15 mouse cellular contexts compared by ENCODE assay signal in genomic region chr7:137300169-137300568, GRCm38 (mm10). TPM values are rescaled to one million over a fixed set of nuclear protein-coding genes. Genes with fewer than 3 reads are reported as not detected.
DNase-seq lines count a peak whose midpoint lies in the region; ATAC-seq lines count a peak whose summit lies in the region.
"Had no signal": no experiment of that assay in that cellular context is flagged by ENCODE, and none has a peak within 500 bp of the region (broad histone marks: within the 10 kb centered on the region; RNA-seq: fewer than 3 reads in every experiment).

No protein-coding gene starts in this region.

- H3K9me3 ChIP-seq in midbrain, embryonic 13.5 days: no peaks in the 10 kb centered on the region

- peak overlapping the region; percentile 17; the same call in 1 of the 2 replicates for H3K4me3 ChIP-seq in brown adipose tissue, adult 24 weeks (ENCODE audit: insufficient read depth, low read depth, low read length)
- no peak overlapping the region for H3K4me3 ChIP-seq in midbrain, embryonic 13.5 days (replicated peaks)

- DNase-seq in gastrocnemius, postnatal 14 days: peak; percentile 45
- no peak for DNase-seq in gastrocnemius, postnatal 36 days
- DNase-seq in heart, postnatal 25 days (ENCODE audit: low spot score): peak; percentile 31
- no peak for DNase-seq in cerebellum, adult 8-10 months
- no peak for DNase-seq in cerebellum, postnatal 25 days
- DNase-seq in kidney, postnatal 10 days: no peak
- DNase-seq: B cell, adult 2 months; cerebellum, postnatal 36 days; forebrain, postnatal 0 days; kidney, postnatal 4 days; lung, embryonic 14.5 days; thymus, postnatal 14 days had no signal

- 50% methylated on average over 11 of the region's 11 CpGs for WGBS in midbrain, embryonic 13.5 days

- H3K36me3 ChIP-seq in midbrain, embryonic 13.5 days: peaks cover 3% of the 10 kb centered on the region; the same call in 1 of the 2 replicates

- intact Hi-C loops in gastrocnemius, postnatal 14 days (cut with DNase I; ENCODE audit: low total_unique reads): no loop called here
- intact Hi-C loops in gastrocnemius, postnatal 36 days (cut with DNase I): no loop called here
- intact Hi-C loops in heart, postnatal 25 days (cut with DNase I): no loop called here

- H3K4me1 ChIP-seq in brown adipose tissue, adult 24 weeks (ENCODE audit: control insufficient read depth, insufficient read depth, insufficient read length, low read length): peaks cover 31% of the 10 kb centered on the region
- H3K4me1 ChIP-seq in midbrain, embryonic 13.5 days (replicated peaks): peaks cover 95% of the 10 kb centered on the region

- no peak for ATAC-seq in midbrain, embryonic 13.5 days
- ATAC-seq: forebrain, postnatal 0 days had no signal

- H3K27ac ChIP-seq in brown adipose tissue, adult 24 weeks (replicated peaks; ENCODE audit: low read depth, low read length): peak overlapping the region; percentile 84
- 0 out of 2 replicates have a peak overlapping the region, but pooled peaks have one; percentile 2 for H3K27ac ChIP-seq in midbrain, embryonic 13.5 days

- peak overlapping the region; percentile 59 for H3K4me2 ChIP-seq in midbrain, embryonic 13.5 days (replicated peaks)
- H3K4me2 ChIP-seq: lung, embryonic 14.5 days had no signal

- H3K9ac ChIP-seq in midbrain, embryonic 13.5 days (replicated peaks): peak overlapping the region; percentile 15
- H3K9ac ChIP-seq: forebrain, postnatal 0 days; lung, embryonic 14.5 days had no signal

- peaks cover 17% of the 10 kb centered on the region for H3K27me3 ChIP-seq in midbrain, embryonic 13.5 days

RNA-seq across cellular contexts. Expression of gene Ebf3, which starts 14.1 kb away (rescaled TPM):
- 10 to 100 TPM in 1 of 2 experiments, 1 to 10 TPM in 1; 9.6 to 12.4 TPM for total RNA-seq in gastrocnemius, postnatal 14 days (2021)
- total RNA-seq in gastrocnemius, postnatal 36 days (2021): 1 to 10 TPM; 7.1 to 7.6 TPM
- 28.5 and 35.3 TPM in 2 replicates for polyA plus RNA-seq in brown adipose tissue, adult 24 weeks (2012; ENCODE audit: insufficient read depth, insufficient read length, missing spikeins)
- total RNA-seq in heart, postnatal 25 days (2021): 10 to 100 TPM in 1 of 2 experiments, 1 to 10 TPM in 1; 8.9 to 10.9 TPM
- 18.1 and 18.2 TPM in 2 replicates for polyA plus RNA-seq in midbrain, embryonic 13.5 days (2015; fragmentation: Nextera tagmentation; extraction: Ambion mirVana)
- total RNA-seq: hematopoietic stem cell, adult 5-6 weeks had no signal

Comparison
In these comparisons a context has a peak if more than half of its experiments do, and no peak if none do; other contexts are left out.
1. DNase-seq: peak in gastrocnemius, postnatal 14 days (single experiment) and heart, postnatal 25 days (single experiment); none in gastrocnemius, postnatal 36 days (0 of 2), cerebellum, adult 8-10 months (single experiment), cerebellum, postnatal 25 days (0 of 2) and kidney, postnatal 10 days (single experiment).